Mouse (Mus musculus) testis, adult 2 months (tissue): ENCODE results near the gene Fam32a.

ENCODE experiments used
- CTCF ChIP-seq: fragments of 200-500 bp; IDR thresholded peaks from 2 replicates; pipeline ENCODE4 v1.5.1; 2012; ENCODE audit warnings: low read depth, mild to moderate bottlenecking, inconsistent platforms, low read length, moderate library complexity; ENCODE audit not compliant: control insufficient read depth, insufficient read depth, insufficient replicate concordance
- POLR2A ChIP-seq: fragments of 200-500 bp; IDR thresholded peaks from 2 replicates; pipeline ENCODE4 v1.6.1; 2012; ENCODE audit warnings: low read depth, mild to moderate bottlenecking, inconsistent platforms, low read length, moderate library complexity; ENCODE audit not compliant: control insufficient read depth

- TF ChIP-seq CTCF = peak; percentile 5; the same call in 1 of the 2 replicates
- TF ChIP-seq POLR2A = no peak
Observed at GRCm38 (mm10) chr8:72261019-72261418, 41.5 kb downstream of the Fam32a start.
